Mouse (Mus musculus): ENCODE measurements around the gene Scfd2.
A peak's percentile ranks its signal among the peaks of the same experiment; 100 is the strongest.

The Scfd2 gene

GRCm38 (mm10) chr5:74455510-74456269, 75.9 kb downstream of the Scfd2 start:
- DNase-seq (ENCODE audit: low spot score), result no peak

DNA sequence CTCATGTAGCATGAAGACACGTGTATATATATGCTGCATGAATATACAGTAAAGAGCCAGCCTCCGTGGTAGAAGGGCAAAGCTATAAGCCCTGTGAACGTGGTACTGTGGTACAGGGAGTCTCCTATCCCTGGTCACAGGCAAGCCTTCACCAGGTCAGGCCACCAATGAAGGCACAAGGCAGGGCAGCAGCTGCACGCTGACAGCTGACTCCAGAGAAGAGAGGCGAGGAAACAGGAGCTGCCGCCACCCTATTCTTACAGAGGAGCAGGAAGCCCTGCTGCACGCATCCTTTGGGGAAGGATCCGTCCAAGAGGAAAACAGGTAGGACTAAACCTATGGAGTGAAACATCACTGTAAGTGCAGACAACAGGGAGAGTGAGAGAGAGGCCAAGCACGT, 76.5 kb downstream of the Scfd2 start:
- no peak for DNase-seq (ENCODE audit: low spot score)

DNA sequence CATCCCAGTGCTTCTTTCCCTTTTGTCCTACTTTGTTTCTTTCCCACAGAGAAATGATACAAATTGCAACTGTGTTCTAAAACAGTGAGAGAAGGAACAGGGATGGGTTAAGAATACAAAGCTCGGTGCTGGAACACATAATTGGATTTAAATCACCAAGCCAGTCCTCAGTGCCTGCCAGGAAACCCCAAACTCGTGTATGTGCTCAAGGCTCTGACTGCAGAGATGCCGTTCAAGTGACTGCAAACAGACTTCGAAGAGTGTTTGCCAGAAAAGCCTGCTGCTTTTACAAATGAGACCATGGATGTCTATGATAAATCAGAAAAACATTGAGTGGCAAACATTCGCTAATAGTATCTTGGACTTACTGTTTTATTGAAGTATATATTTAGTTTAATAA, 80.6 kb downstream of the Scfd2 start:
- DNase-seq (ENCODE audit: low spot score), result no peak

DNA sequence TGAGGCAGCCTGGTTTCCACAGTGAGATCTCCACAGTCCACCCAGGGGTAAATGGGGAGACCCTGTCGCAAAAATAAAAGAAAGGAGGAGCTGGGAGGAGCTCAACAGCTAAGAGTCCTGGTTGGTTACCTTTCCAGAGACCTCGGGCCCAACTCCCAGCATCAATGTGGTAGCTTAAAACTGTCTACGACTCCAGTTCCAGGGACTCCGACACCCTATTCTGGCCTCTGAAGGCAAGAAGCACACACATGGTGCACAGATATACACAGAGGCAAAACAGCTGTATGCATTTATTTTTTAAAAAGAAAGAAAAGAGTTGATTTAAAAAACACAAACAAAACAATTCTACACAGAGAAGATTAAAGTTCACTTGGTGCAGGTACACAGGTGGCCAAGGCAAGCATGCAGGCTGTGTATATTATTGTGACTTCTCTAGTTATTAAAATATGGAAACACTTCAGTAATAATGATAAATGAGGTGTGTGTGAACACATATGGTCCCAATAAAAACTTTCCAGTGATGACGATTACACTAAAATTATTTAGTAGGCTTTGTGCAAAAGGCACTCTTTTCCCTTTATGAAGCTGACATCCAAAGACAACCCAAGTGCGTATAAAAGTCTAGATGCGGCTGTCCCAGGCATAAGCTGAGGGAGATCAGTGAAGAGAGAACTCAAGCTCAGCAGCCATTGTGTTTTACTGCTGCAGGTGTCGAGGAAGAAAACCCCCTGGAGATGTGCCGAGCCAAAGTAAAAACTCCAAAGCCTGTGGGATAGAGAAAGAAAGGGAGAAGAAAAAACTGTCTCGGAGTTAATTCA, 83.8 kb downstream of the Scfd2 start:
- no peak for DNase-seq (ENCODE audit: low spot score)

GRCm38 (mm10) chr5:74445861-74446260, 85.7 kb downstream of the Scfd2 start:
- no peak for DNase-seq (ENCODE audit: low spot score)

DNA sequence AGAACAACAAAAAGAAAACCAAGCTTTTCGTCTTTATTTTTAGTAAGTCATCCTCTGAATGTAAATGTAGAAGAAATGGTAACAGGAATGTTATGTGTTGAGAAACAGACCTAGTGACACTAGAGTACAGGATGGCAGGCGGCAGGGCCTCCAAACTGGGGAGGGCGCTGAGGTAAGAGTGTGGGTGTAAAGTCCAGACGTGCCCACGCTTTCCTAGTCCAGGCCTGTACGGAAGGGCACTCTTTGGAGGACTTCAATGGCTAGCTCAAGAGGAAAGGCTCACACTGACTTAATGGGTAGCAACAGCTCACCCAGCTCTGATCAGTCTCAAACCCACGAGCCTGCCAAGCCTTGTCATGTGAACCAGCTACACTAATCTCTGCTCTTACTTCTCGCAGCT, 93.2 kb downstream of the Scfd2 start:
- no peak for DNase-seq (ENCODE audit: low spot score)

DNA sequence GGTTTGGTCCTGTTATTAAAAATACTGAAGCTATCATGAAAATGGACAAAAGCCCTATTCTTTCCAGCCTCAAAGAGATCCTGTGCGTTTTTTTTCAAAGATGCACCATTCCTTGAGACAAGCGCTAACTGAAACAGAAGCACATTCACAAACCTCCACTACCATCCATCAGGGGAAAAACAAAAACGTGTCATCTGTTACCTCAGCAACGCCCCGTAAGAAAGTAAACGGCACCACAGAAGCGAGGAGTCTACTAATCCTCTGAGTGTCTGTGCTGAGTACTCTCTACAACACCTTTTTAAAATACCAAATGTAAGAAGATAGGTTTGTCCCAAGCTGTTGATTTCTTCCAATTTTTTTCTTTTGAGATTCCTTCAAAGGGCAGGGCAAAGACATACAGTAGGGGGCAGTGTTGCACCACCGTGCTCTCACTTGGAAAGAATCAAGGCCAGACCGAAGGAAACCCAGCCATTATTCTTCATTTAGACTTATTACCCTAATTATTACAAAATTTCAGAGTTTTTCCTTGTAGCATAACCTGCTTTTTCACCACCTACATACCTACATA, 97.9 kb downstream of the Scfd2 start:
- peak; percentile 53 for DNase-seq (ENCODE audit: low spot score)

DNA sequence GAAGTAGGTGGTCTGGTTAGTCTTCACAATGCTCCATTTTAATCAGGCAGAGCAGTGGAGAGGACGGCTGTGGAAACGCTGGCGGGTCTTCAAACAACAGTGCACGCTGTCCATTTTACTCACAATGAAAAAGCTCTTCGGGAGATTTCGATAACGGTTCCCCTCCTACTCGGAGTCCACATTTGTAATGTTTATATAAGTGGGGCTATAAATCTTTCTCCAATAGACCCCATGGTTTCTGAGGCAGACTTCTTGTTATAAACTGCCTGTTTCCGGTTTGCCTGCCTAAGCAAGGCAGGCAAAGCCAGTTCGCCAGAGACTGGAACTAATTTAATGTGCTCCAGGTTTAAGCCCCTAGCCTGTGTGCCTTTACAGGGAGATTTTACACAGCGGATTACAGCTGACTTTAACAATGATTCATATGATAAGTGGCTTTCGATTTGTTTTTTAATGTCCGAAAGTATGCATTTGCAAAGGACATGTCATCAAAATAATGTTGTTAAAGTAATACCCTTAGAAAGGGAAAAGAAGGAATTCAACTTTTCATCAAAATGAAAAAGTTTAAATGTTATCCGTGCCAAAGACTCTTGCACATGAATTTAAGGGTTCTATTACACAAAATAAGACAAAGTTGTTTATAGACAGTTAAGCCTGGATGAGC, 98.5 kb downstream of the Scfd2 start:
- DNase-seq (ENCODE audit: low spot score), result no peak

DNA sequence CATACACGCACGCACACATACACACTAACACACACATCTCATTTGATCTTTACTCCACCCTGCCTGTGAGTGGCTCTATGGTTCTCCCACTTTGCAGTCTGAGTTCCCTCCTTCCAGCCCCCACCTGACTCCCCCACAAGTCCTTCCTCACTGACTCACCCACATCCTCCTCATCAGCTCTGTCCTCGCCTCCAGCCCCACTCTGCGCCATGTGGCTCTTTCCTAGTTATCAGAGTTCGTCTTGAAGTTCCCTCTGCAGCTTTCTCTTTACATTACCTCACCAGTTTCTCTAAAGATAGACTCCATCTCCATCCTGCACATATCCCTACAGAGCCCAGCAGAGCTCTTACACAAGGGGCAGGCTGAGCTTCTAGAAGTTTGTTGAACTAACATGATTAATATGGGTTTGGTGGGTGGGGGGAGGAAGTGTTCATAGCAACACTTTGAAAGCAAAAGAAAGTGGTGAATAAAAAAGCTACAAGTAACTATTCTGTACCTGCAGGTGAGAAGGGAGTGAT, 110.9 kb downstream of the Scfd2 start:
- DNase-seq (ENCODE audit: low spot score), result no peak

DNA sequence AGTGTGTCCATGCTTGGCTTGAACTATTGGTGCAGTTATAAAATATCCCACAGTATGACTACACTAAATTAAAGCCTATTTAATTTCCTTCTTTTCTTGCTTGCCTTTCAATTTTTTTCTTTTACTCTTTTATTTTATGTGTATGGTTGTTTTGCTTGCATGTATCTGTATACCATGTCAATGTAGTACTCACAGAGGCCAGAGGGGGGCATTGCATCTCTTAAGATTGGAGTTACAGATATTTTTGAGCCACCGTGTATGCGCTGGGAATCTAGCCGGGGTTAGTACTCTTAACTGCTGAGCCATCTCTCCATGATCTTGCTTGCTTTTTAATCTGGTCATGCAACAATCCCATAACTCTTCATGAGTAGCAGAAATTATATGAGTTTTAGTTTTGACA, 119.0 kb downstream of the Scfd2 start:
- no peak for DNase-seq (ENCODE audit: low spot score)

DNA sequence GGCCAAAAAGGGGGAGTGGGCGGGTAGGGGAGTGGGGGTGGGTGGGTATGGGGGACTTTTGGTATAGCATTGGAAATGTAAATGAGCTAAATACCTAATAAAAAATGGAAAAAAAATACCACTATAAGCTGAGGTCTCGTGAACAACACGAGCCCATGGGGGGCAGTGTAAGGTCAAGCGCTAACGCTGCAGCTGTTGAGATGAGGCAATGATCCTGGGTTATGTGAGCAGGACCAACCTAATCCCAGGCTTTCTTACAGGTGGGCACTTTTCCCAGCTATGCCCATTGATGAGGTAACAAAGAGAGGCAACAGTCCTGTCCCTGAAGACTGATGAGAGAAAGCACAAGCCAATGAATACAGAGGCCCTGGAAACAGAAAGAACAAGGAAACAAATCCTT, 126.7 kb downstream of the Scfd2 start:
- DNase-seq (ENCODE audit: low spot score), result no peak

DNA sequence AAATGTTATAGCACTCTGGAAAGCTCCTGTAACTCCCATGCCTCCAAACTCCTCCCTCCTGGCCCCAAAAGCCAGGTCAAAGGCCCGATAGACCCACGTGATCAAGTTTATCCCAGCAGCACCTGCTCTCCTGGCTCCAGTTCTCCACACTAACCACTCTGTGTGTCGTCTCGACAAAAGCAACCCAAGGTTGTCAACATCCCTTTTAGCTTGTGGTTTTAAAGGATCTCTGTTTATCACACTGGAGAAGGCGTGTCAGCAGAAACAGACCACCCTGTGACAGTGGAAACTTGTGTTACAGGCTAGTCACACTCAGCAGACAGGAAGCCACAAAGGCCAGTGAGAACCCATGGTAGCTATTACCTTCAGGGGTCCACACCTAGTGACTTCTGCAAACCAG, 127.5 kb downstream of the Scfd2 start:
- DNase-seq (ENCODE audit: low spot score), result no peak

DNA sequence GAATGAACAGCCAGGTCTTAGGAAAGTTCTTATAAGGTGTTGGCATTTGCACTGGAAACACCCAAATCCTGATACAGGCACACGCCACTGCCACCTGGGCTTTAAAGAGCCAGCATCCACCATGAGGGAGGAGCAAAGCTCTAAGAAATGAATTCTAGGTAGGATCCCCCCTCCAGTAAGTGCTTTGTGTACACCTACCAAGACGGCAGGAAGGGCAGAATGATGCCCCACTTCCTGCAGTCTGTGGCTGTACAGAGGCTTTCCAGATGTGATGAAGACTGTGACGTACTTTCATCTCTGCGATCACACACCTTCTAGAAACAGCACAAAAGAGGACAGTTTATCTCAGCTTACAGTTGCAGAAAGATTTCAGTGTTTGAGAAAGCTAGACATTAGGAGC, 128.9 kb downstream of the Scfd2 start:
- no peak for DNase-seq (ENCODE audit: low spot score)

GRCm38 (mm10) chr5:74391806-74392205, 139.8 kb downstream of the Scfd2 start:
- DNase-seq (ENCODE audit: low spot score), result no peak

DNA sequence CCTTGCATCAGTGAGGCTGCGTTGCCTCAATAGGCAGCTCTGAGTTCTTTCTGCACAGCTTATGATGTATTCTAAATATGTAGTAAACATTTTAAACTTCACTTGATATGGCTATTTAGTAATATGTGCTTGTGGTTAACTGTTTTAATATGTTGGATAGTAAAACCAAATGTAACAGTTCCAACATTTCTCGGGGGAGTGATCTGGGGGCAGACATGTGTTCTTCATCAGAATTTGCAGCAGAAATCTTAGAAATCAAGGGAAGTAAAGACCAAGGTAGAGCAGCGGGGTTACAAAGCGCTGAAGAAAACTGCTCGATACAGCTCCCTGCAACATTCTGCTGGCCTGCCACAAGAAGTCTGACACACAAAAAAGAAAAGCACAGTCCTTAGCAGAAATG, 140.2 kb downstream of the Scfd2 start:
- DNase-seq (ENCODE audit: low spot score), result no peak

GRCm38 (mm10) chr5:74388849-74389248, 142.7 kb downstream of the Scfd2 start:
- DNase-seq (ENCODE audit: low spot score), result no peak

DNA sequence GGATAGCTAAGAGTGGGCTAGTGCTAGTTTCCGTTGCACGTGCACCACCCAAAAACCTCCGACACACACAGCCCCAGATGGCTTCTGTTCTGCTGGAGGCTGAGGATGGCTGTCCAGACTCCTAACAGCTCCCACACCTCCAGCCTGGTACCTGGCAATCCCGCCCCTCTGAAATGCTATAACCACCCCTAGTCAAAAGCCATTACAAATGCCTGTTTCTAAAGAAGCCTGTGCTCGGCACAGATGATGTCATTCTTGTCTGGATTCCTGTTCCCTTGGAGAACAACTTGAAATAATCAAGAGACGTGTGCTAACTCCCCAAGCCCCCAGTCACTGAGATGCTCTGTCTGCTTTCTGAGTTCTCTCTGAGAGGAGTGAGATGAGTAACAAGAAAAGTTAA, 143.5 kb downstream of the Scfd2 start:
- DNase-seq (ENCODE audit: low spot score), result no peak

DNA sequence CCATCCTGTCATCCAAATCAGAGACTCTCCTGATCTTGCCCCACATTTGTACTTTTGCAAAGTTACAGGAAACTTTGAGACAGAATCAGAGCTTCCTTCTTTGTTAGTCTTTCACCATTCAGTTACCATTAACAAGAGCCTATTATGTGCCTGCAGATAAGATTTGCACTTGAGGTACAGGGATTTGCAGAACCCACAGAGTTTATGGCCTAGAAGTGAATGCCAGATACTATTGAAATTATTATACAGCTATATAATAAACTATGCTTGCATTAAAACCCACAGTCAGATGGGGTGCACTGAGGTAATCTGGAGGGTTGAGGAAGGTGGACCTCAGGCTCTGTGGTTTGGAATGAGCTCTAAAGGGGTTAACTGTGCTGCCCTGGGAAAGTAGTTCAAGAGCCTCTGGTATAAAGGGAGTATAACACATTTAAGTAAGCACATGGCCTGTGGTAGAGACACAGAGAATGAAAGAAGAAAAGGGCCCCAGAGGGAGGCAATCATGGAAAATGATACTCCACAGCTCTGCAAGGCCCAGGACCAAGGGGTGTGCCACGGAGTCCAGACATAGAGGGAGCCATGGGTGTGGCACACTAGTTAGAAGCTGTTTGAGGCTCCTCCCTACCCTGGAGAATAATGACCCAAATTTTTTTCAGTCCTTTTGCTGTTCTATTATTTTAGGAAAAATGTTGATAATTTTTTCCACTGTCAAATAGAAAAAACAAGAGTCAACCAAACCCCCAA, 144.2 kb downstream of the Scfd2 start:
- no peak for DNase-seq (ENCODE audit: low spot score)

DNA sequence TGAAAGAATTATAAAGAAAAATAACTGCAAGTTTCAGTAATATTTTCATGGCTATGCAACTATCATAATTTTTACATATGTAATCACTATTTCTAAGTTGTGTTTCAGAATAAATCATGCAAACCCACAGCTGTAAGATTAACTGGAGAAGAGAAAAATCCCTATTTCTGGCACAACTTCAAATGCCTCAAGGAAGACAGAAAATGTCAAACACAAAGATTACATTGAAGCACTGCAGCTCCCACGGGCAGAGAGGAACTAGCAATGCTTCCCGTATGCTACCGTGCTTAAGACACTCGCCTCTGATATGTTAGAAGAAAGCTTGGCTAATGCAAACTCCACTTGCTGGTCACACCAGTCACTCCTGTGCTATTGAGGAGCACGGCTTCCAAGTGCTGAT, 151.5 kb downstream of the Scfd2 start:
- DNase-seq (ENCODE audit: low spot score), result no peak

- DNase-seq (ENCODE audit: low spot score), result no peak
Measured at GRCm38 (mm10) chr5:74366710-74367101, 164.9 kb downstream of the Scfd2 start.

DNA sequence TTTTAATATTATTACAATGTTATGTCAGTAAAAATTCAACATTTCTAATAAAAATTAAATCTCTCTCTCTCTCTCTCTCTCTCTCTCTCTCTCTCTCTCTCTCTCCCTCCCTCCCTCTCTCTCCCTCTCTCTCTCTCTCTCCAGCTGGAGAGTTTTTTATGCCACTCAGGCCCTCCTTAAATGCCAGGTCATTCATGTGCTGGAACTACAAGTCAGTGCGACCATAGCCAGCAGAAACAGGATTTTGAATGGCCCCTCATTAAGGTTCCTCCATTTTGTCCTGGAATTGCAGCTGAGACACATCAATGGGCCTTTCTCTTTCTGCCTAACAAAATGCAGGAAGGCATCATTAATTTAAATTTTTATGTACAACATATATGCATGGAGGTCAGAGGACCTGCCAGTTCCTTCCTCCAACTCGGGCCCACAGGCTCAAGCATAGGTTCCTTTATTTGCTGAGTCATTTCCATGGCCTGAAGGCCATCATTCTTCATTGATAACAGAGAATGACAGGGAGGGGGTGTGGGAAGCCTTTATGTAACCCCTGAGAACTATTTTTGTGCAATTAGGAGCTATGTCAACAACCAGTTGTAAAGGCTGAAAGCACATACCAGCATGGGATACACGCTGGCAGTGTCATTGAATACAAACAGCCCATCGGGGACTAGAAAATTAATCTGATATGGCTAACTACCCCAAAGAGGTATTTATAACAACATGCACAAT, 165.4 kb downstream of the Scfd2 start:
- no peak for DNase-seq (ENCODE audit: low spot score)
